Mouse (Mus musculus) heart, adult 11 months (tissue): ENCODE measurements around the gene Msi2.

Source experiments
- DNase-seq: peaks from one replicate; pipeline ENCODE4 v3.0.0; 2022

The Msi2 gene

GRCm38 (mm10) chr11:88631932-88632230, 86.4 kb downstream of the Msi2 start:
- DNase-seq = no peak

GRCm38 (mm10) chr11:88631084-88631931, 87.0 kb downstream of the Msi2 start:
- no peak for DNase-seq

- DNase-seq = no peak
These were observed 88.7 kb downstream of the Msi2 start for GRCm38 (mm10) chr11:88629619-88630018.

- no peak for DNase-seq
These were observed 89.1 kb downstream of the Msi2 start for GRCm38 (mm10) chr11:88629165-88629564.

- no peak for DNase-seq
These were observed 89.6 kb downstream of the Msi2 start for GRCm38 (mm10) chr11:88628676-88629075.

- no peak for DNase-seq
These were observed 91.0 kb downstream of the Msi2 start for GRCm38 (mm10) chr11:88627327-88627726.

- DNase-seq = peak; percentile 97
These were observed 91.7 kb downstream of the Msi2 start for GRCm38 (mm10) chr11:88626576-88626975.

- no peak for DNase-seq
These were observed 92.3 kb downstream of the Msi2 start for GRCm38 (mm10) chr11:88626061-88626460.

- DNase-seq = no peak
These were observed 93.2 kb downstream of the Msi2 start for GRCm38 (mm10) chr11:88625063-88625462.

- DNase-seq = no peak
These were observed 93.7 kb downstream of the Msi2 start for GRCm38 (mm10) chr11:88624627-88625026.

GRCm38 (mm10) chr11:88623671-88624070, 94.6 kb downstream of the Msi2 start:
- no peak for DNase-seq

- no peak for DNase-seq
These were observed 95.8 kb downstream of the Msi2 start for GRCm38 (mm10) chr11:88622496-88622895.

- DNase-seq = no peak
These were observed 96.5 kb downstream of the Msi2 start for GRCm38 (mm10) chr11:88621789-88622188.

GRCm38 (mm10) chr11:88620158-88620973, 97.9 kb downstream of the Msi2 start:
- peak; percentile 97 for DNase-seq

GRCm38 (mm10) chr11:88619468-88620157, 98.7 kb downstream of the Msi2 start:
- DNase-seq = peak; percentile 97

- peak; percentile 98 for DNase-seq
These were observed 99.5 kb downstream of the Msi2 start for GRCm38 (mm10) chr11:88618732-88619309.

GRCm38 (mm10) chr11:88618005-88618501, 100.3 kb downstream of the Msi2 start:
- peak; percentile 95 for DNase-seq

GRCm38 (mm10) chr11:88617380-88617779, 100.9 kb downstream of the Msi2 start:
- DNase-seq = no peak

GRCm38 (mm10) chr11:88614527-88615305, 103.6 kb downstream of the Msi2 start:
- peak; percentile 81 for DNase-seq

- peak; percentile 97 for DNase-seq
These were observed 104.4 kb downstream of the Msi2 start for GRCm38 (mm10) chr11:88613771-88614526.

- peak; percentile 86 for DNase-seq
These were observed 105.3 kb downstream of the Msi2 start for GRCm38 (mm10) chr11:88613008-88613407.
